Mouse (Mus musculus) bone marrow, adult 2 months (tissue): ENCODE results near the gene Gm10160.

Experiments
- CTCF ChIP-seq: fragments of 200-500 bp; IDR thresholded peaks from 2 replicates; pipeline ENCODE4 v1.5.1; 2011; ENCODE audit warnings: low read length, control low read depth; ENCODE audit not compliant: control insufficient read depth, insufficient read depth
- POLR2A ChIP-seq: fragments of 200-500 bp; IDR thresholded peaks from 2 replicates; pipeline ENCODE4 v1.6.1; 2011; ENCODE audit warnings: low read depth, mild to moderate bottlenecking, control low read depth, low read length, borderline replicate concordance; ENCODE audit not compliant: control insufficient read depth

- TF ChIP-seq POLR2A: no peak
- no peak for TF ChIP-seq CTCF
Measured at GRCm38 (mm10) chr7:81854568-81855307, 856 bp downstream of the Gm10160 start.
